Mouse (Mus musculus): ENCODE results near the gene Zbtb17. TPM values are rescaled to one million over a fixed set of nuclear protein-coding genes. Genes with fewer than 3 reads are reported as not detected.

The Zbtb17 gene
- total and polyA plus RNA-seq, 3 experiments: 36.4 to 63.2 TPM; not detected in 1

- Histone ChIP-seq H3K4me1 (ENCODE audit: control insufficient read depth in 1 of 2, insufficient read depth in 2 of 2, low read length in 2 of 2) (no peaks in the 10 kb centered on the region), H3K36me3 (ENCODE audit: control insufficient read depth in 1 of 2, insufficient read depth in 2 of 2, low read length in 2 of 2) (no peaks in the 10 kb centered on the region; a peak in 1 of 4 replicates), H3K9ac (ENCODE audit: control insufficient read depth, low read depth, low read length, poor library complexity, severe bottlenecking) (no peak overlapping the region), H3K79me2 (ENCODE audit: control insufficient read depth, insufficient read depth, low read length, poor library complexity) (no peaks in the 10 kb centered on the region), H3K9me3 (replicated peaks; ENCODE audit: insufficient read depth, low read length) (no peaks in the 10 kb centered on the region), H3K27me3 (ENCODE audit: control insufficient read depth in 1 of 2, insufficient read depth in 2 of 2, low read length in 2 of 2) (no peaks in the 10 kb centered on the region), H3K27ac (ENCODE audit: control insufficient read depth, low read depth, low read length) (no peak overlapping the region), H3K4me3 (ENCODE audit: control insufficient read depth in 1 of 2, insufficient read depth in 1 of 2, low read depth in 2 of 2, low read length in 2 of 2) (no peak overlapping the region)
- TF ChIP-seq JUND (IDR thresholded peaks at IDR 0.05; ENCODE audit: low read depth, low read length) (no peak), E2F4 (IDR thresholded peaks at IDR 0.05; ENCODE audit: borderline replicate concordance, low read depth, low read length) (no peak), MXI1 (IDR thresholded peaks at IDR 0.05; ENCODE audit: low read depth, low read length) (no peak), BHLHE40 (IDR thresholded peaks at IDR 0.05; ENCODE audit: borderline replicate concordance, low read depth, low read length) (no peak), CTCF (IDR thresholded peaks at IDR 0.05 in 2 of 3, conservative IDR thresholded peaks at IDR 0.05 in 1 of 3; ENCODE audit: control insufficient read depth in 1 of 3, insufficient read depth in 1 of 3, low read depth in 2 of 3, low read length in 3 of 3, poor library complexity in 1 of 3, severe bottlenecking in 1 of 3) (peak in 1 of 3 experiments; percentile 1; a peak in 1 of 6 replicates), MYC (IDR thresholded peaks at IDR 0.05; ENCODE audit: low read depth, low read length) (no peak), NRF1 (IDR thresholded peaks at IDR 0.05; ENCODE audit: insufficient read depth, low read depth, low read length, poor library complexity, severe bottlenecking) (no peak), GATA1 (IDR thresholded peaks at IDR 0.05; ENCODE audit: low read depth, low read length) (no peak)
- no peak for DNase-seq (ENCODE audit: low read depth, low spot score)
Observed at GRCm38 (mm10) chr4:141474431-141474830, 30.0 kb downstream of the Zbtb17 start.

DNA sequence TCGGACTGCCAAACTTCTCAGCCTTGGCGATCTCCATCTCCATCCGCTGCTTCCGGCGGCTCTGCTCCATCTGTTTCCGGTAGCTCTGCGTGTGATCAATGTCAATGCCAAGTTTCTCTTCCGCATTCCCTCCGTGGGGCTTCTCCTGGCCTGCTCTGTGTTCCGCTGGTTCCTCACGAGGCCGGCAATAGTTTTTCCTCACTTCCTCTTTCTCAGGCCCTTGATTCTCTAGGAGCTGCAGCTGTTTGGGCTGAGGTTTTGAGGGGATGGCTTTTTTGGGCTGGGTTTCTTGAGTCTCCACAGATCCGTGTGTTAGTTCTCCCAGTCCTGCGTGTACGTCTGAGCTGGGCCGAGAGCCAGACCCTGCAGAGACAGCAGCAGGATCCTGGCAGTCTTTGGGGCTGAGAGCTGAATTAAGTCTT is 33.2 kb downstream of the Zbtb17 start:
- no peak for DNase-seq (ENCODE audit: low read depth, low spot score)
- TF ChIP-seq GATA1 (IDR thresholded peaks at IDR 0.05; ENCODE audit: low read depth, low read length) (no peak), ZNF384 (IDR thresholded peaks at IDR 0.05; ENCODE audit: low read depth, low read length) (no peak), ETS1 (IDR thresholded peaks at IDR 0.05; ENCODE audit: low read depth, low read length) (no peak), USF2 (IDR thresholded peaks at IDR 0.05; ENCODE audit: borderline replicate concordance in 1 of 2, insufficient read depth in 1 of 2, low read depth in 1 of 2, low read length in 2 of 2) (no peak), TAL1 (IDR thresholded peaks at IDR 0.05; ENCODE audit: low read length) (no peak), UBTF (IDR thresholded peaks at IDR 0.05; ENCODE audit: borderline replicate concordance, insufficient read depth, low read depth, low read length) (no peak), ZC3H11A (IDR thresholded peaks at IDR 0.05; ENCODE audit: low read depth, low read length) (no peak), GABPA (IDR thresholded peaks at IDR 0.05; ENCODE audit: low read depth, low read length) (no peak), SIN3A (IDR thresholded peaks at IDR 0.05; ENCODE audit: low read length) (no peak), EP300 (IDR thresholded peaks at IDR 0.05; ENCODE audit: low read depth in 1 of 2, low read length in 2 of 2) (no peak), RAD21 (IDR thresholded peaks at IDR 0.05; ENCODE audit: low read depth, low read length) (no peak), MAX (IDR thresholded peaks at IDR 0.05; ENCODE audit: low read length) (no peak), MXI1 (IDR thresholded peaks at IDR 0.05; ENCODE audit: low read depth, low read length) (no peak), MAFK (IDR thresholded peaks at IDR 0.05; ENCODE audit: borderline replicate concordance, low read depth, low read length) (no peak), ZMIZ1 (IDR thresholded peaks at IDR 0.05; ENCODE audit: low read depth, low read length) (no peak), MEF2A (IDR thresholded peaks at IDR 0.05; ENCODE audit: extremely low read depth, insufficient replicate concordance, low read depth, low read length, poor library complexity, severe bottlenecking) (no peak), E2F4 (IDR thresholded peaks at IDR 0.05; ENCODE audit: borderline replicate concordance, low read depth, low read length) (no peak), KAT2A (conservative IDR thresholded peaks at IDR 0.05; ENCODE audit: low read depth, low read length) (no peak), NRF1 (IDR thresholded peaks at IDR 0.05; ENCODE audit: insufficient read depth, low read depth, low read length, poor library complexity, severe bottlenecking) (no peak)
- Histone ChIP-seq H3K4me1 (ENCODE audit: control insufficient read depth in 1 of 2, insufficient read depth in 2 of 2, low read length in 2 of 2) (no peaks in the 10 kb centered on the region), H3K36me3 (ENCODE audit: control insufficient read depth in 1 of 2, insufficient read depth in 2 of 2, low read length in 2 of 2) (peaks cover 0 to 1% of the 10 kb centered on the region in 2 experiments; a peak in 2 of 4 replicates), H3K4me3 (ENCODE audit: control insufficient read depth in 1 of 2, insufficient read depth in 1 of 2, low read depth in 2 of 2, low read length in 2 of 2) (no peak overlapping the region), H3K9me3 (replicated peaks; ENCODE audit: insufficient read depth, low read length) (no peaks in the 10 kb centered on the region), H3K9ac (ENCODE audit: control insufficient read depth, low read depth, low read length, poor library complexity, severe bottlenecking) (no peak overlapping the region), H3K27ac (ENCODE audit: control insufficient read depth, low read depth, low read length) (no peak overlapping the region), H3K79me2 (ENCODE audit: control insufficient read depth, insufficient read depth, low read length, poor library complexity) (no peaks in the 10 kb centered on the region), H3K27me3 (ENCODE audit: control insufficient read depth in 1 of 2, insufficient read depth in 2 of 2, low read length in 2 of 2) (no peaks in the 10 kb centered on the region)

Data from MEL (cell line).